Mouse (Mus musculus) cerebellum, adult 2 months (tissue): ENCODE data around the gene Cntrl. TPM values are rescaled to one million over a fixed set of nuclear protein-coding genes. Genes with fewer than 3 reads are reported as not detected.

Experiments used
- DNase-seq, 2 experiments: peaks; one replicate each; pipeline ENCODE4 v3.0.0; 2021
- H3K27ac ChIP-seq: fragments of 200-500 bp; 2 replicates; pipeline ENCODE4 v1.5.1; 2012; ENCODE audit warnings: low read length, control low read depth, inconsistent platforms; ENCODE audit not compliant: insufficient read depth
- H3K27me3 ChIP-seq: fragments of 200-500 bp; 2 replicates; pipeline ENCODE4 v1.6.1; 2012; ENCODE audit warnings: inconsistent platforms, mild to moderate bottlenecking, low read length, moderate library complexity; ENCODE audit not compliant: control insufficient read depth, insufficient read depth
- H3K4me1 ChIP-seq: fragments of 200-500 bp; 2 replicates; pipeline ENCODE4 v1.6.1; 2011; ENCODE audit warnings: low read length; ENCODE audit not compliant: control insufficient read depth, insufficient read depth
- H3K4me3 ChIP-seq: fragments of 200-500 bp; replicated peaks from 2 replicates; pipeline ENCODE3; 2011; ENCODE audit warnings: mild to moderate bottlenecking, low read depth, low read length, control low read depth; ENCODE audit not compliant: insufficient read depth
- CTCF ChIP-seq: fragments of 200-500 bp; IDR thresholded peaks from 2 replicates; pipeline ENCODE4 v1.5.1; 2011; ENCODE audit warnings: low read depth, mild to moderate bottlenecking, control low read depth, low read length, moderate library complexity, borderline replicate concordance; ENCODE audit not compliant: insufficient read depth
- POLR2A ChIP-seq: fragments of 200-500 bp; IDR thresholded peaks from 2 replicates; pipeline ENCODE4 v1.6.1; 2011; ENCODE audit warnings: low read length, control low read depth, borderline replicate concordance; ENCODE audit not compliant: insufficient read depth
- WGBS: fragments of 180-500 bp; shearing (Covaris S2); methylation state at CpG from one replicate; pipeline ENCODE4 v1.1.7; 2018; 5-methylcytosine and 5-hydroxymethylcytosine counted together
- polyA plus RNA-seq: library from polyadenylated mRNA; depleted of rRNA; stranded (reverse); fragments of >200 nt; gene quantifications from 2 replicates; pipeline ENCODE4 v1.2.3, GENCODE M21; 2012

Cntrl gene
- polyA plus RNA-seq, 1 experiment, result 15.7 TPM

DNA sequence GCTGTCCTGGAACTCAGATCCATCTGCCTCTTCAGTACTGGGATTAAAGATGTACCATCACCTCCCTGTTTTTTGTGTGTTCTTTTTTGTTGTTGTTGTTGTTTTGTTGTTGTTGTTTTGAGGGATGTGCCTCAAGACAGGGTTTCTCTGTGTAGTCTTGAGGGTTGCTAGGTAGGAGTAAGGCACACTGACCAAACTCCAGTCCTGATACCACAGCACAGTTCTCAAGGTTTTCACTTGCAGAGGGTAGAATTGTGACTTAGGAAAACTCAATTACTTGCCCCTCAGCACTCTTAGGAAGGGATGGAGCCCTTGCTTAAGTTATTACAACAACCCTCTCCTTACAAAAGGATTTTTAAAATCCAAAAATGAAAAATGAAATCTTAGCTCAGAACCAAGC is 22.2 kb downstream of the Cntrl start:
- TF ChIP-seq CTCF (no peak), POLR2A (no peak)
- H3K27ac ChIP-seq, result no peak overlapping the region

DNA sequence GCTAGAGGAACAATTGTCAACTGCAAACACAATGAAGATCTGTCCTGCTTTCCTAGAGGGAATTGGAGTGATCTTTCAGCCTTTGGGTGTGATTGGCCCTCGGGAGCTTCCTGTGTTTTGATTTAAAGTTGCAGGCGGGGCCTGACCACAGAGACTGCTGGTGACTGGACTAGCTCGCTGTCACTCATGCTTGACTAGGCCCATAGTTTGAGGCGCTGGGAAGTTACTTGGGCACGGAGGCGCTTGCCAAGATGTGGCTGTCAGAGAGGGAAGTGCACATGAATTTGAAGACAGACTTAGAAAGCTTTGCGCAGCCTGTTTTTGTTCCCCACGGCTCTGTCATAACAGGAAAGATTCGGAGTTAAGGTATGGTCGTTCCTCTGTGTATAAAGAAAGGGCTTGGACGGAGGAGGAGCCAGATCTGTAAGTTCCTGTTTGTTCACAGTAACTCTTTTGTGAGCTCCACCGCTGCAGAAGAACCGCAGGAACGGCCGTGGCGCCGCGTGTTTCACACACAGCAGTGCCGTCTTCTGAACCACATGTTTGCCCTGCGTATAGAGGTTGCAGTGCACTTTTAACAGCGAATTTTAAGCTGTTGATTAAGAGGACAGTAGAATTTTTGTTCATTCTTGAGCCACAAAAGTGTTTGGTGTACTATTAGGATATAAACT is 22.8 kb downstream of the Cntrl start:
- Histone ChIP-seq H3K4me1 (no peaks in the 10 kb centered on the region), H3K4me3 (peak overlapping the region; percentile 55), H3K27me3 (no peaks in the 10 kb centered on the region), H3K27ac (no peak overlapping the region)
- WGBS, result 2% methylated on average over 21 of the region's 21 CpGs
- TF ChIP-seq CTCF, result no peak
- TF ChIP-seq POLR2A, result no peak
- peak; percentile 88 to 91 for DNase-seq

More for the DNA sequence above, 22.2 kb downstream of the Cntrl start:
- Histone ChIP-seq H3K27me3 (no peaks in the 10 kb centered on the region), H3K4me3 (no peak overlapping the region), H3K4me1 (no peaks in the 10 kb centered on the region)
- DNase-seq, result no peak

DNA sequence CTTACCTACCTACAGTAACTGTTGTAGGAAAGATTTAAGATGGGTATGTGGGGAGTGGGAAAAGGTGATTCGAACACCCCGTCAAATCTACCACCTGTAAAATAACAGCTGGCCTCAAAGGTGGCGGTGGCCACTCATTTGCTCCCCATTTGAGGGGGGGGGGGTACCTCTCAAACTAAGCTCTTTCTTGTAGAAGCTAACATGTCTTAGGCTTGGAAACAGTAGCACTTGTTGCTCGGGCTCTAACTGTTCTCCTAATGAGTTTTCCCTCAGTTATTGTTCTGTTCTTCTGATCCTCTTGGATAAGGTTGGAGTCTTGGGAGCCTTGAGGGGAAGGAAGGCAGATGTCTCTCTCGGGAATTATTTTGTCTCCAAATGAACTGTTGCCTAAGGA is 23.4 kb downstream of the Cntrl start:
- WGBS, result 17% methylated on average over 5 of the region's 5 CpGs
- no peak overlapping the region for H3K27ac ChIP-seq
- DNase-seq, result no peak

DNA sequence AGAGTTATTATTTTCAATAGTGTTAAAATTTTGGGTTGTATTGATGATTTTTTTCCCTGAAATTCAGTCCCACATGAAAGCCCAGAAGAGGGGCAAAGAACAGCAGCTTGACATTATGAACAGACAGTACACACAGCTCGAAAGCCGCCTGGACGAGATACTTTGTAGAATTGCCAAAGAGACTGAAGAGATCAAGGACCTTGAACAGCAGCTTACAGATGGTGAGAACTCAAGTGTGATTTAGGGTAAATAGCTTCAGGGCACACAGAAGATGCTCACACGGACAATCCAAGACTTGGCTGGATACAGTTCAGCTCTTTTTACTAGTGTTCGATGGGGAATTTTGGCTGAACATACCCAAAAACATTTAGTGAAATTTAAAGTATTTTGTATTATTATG is 24.6 kb downstream of the Cntrl start:
- no peak overlapping the region for H3K27ac ChIP-seq
- DNase-seq, result no peak
- WGBS, result 24% methylated on average over 5 of the region's 5 CpGs
- no peaks in the 10 kb centered on the region for H3K4me1 ChIP-seq
- no peaks in the 10 kb centered on the region for H3K27me3 ChIP-seq
- no peak overlapping the region for H3K4me3 ChIP-seq
- TF ChIP-seq CTCF (no peak), POLR2A (no peak)

More for the DNA sequence above, 23.4 kb downstream of the Cntrl start:
- TF ChIP-seq POLR2A (no peak), CTCF (no peak)
- H3K4me1 ChIP-seq, result no peaks in the 10 kb centered on the region
- no peaks in the 10 kb centered on the region for H3K27me3 ChIP-seq
- no peak overlapping the region for H3K4me3 ChIP-seq

DNA sequence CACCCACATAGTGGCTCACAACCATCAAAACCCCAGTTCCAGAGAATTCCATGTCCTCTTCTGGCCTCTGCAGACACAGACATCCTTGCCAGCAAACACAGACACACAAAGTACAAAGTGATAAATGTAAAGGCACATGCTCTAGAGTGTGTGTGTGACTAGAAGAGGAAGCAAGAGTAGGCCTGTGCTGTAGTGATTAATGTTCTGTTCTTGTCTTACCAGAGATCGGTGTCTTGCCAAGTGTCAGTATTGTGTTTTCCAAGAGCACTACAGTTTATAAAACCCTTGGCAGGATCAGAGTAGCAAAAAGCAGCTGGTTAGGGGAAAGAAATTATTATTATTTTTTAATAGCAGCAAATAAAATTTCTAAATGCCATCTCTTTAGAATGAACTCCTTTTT is 29.3 kb downstream of the Cntrl start:
- TF ChIP-seq POLR2A (no peak), CTCF (no peak)
- DNase-seq, result no peak
- WGBS, result 96% methylated on average over 1 of the region's 1 CpGs

DNA sequence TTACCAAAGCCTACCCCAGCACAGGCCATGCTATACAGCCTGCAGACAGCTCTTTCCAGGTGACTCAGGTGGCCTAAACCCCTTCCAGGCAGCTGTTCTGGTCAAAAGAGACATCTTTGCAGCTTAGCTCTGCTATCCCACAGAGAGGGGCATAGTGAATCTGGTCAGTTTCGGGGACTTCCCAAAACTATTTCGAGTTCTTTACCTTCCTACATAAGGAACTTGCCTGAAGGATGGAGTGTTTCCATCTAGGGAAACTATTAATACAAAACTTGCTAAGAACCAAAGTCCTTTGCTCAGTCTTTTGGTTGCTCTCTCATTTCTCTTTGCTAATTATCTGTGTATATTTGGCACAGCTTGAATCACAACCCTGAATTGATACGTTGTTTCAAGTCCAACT is 32.4 kb downstream of the Cntrl start:
- WGBS, result 85% methylated on average over 3 of the region's 3 CpGs
- no peak for DNase-seq
- Histone ChIP-seq H3K4me1 (no peaks in the 10 kb centered on the region), H3K27me3 (no peaks in the 10 kb centered on the region), H3K27ac (no peak overlapping the region), H3K4me3 (no peak overlapping the region)
- no peak for TF ChIP-seq POLR2A
- no peak for TF ChIP-seq CTCF

More for the DNA sequence above, 29.3 kb downstream of the Cntrl start:
- Histone ChIP-seq H3K4me1 (no peaks in the 10 kb centered on the region), H3K4me3 (no peak overlapping the region), H3K27me3 (no peaks in the 10 kb centered on the region), H3K27ac (no peak overlapping the region)

DNA sequence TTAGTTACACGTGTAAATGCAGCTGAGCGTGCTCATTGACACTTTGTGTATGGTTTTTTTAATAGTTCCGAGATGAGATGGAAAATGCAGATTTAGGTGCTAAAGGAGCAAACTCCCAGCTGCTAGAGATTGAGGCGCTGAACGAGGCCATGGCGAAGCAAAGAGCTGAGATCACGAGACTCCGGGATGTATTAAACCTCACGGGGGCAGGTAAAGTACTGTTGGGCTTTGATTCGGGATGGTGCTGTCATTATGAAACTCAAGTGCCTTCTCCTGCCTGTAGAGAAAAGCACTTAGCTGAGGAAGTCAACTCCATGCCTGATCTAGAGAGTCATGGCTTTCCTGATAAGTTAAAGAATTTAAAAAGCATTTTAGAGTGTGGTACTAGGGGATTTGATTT is 39.5 kb downstream of the Cntrl start:
- no peak for DNase-seq
- no peaks in the 10 kb centered on the region for H3K27me3 ChIP-seq
- H3K4me3 ChIP-seq, result no peak overlapping the region
- WGBS, result 94% methylated on average over 10 of the region's 10 CpGs
- no peak for TF ChIP-seq CTCF
- no peak for TF ChIP-seq POLR2A
- no peak overlapping the region for H3K27ac ChIP-seq
- H3K4me1 ChIP-seq, result no peaks in the 10 kb centered on the region

DNA sequence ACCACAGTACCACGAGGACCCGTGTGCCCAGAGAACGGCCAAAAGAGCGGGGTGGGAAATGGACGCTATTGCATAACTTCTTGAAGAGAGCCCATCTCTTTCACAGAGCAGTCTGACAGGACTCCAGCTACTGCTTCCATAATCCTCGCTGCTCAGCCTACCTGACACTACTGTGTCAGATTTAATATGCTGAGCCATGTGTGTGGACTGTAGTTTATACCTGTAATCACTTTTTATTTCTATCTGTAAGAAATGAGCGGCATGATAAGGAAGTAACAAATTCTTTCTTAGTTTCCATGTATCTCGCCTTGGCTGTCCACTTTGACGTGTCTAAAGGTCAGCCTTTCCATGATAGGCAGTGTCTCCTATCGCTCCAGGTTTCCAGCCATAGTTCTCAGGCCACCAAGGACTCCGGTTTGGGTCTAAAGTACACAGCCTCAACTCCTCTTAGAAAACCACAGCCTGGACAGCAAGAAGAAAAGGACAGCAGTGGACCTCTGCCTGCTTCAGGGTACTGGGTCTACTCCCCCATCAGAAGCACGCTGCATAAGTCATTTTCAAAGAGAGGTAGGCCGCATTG is 42.1 kb downstream of the Cntrl start:
- no peak for DNase-seq
- no peaks in the 10 kb centered on the region for H3K27me3 ChIP-seq
- no peaks in the 10 kb centered on the region for H3K4me1 ChIP-seq
- 96% methylated on average over 13 of the region's 13 CpGs for WGBS
- no peak overlapping the region for H3K4me3 ChIP-seq
- TF ChIP-seq CTCF (no peak), POLR2A (no peak)
- no peak overlapping the region for H3K27ac ChIP-seq
